Mouse (Mus musculus): Measurements from ENCODE around the gene Lcp1. TPM values are rescaled to one million over a fixed set of nuclear protein-coding genes. Genes with fewer than 3 reads are reported as not detected.

Gene Lcp1
- 100 to 1,000 TPM; 771 to 861 TPM for total RNA-seq (2023)

GRCm38 (mm10) chr14:75130501-75131318, at the start of gene Lcp1, which contains the start of gene Lrrc63:
Lcp1 (plus strand) TSS chr14:75131101.
Lrrc63 (minus strand) TSS chr14:75130881.

GRCm38 (mm10) chr14:75242087-75242486, 111.2 kb downstream of the Lcp1 start, which contains the start of gene Cpb2:
Cpb2 (plus strand) TSS chr14:75242287.

Other genes starting within 250 kb of the Lcp1 start
- gene Lrch1, start 183.2 kb upstream of the Lcp1 start, total RNA-seq (2023), result 10 to 100 TPM; 65.1 to 76.6 TPM
- gene Rubcnl, start 115.1 kb upstream of the Lcp1 start, total RNA-seq (2023), result 10 to 100 TPM; 38.5 to 41.0 TPM
- gene Lrrc63, start 220 bp upstream of the Lcp1 start, total RNA-seq (2023), result under 1 TPM; 0.49 to 0.63 TPM
- not detected for gene Cpb2, start 111.2 kb downstream of the Lcp1 start, total RNA-seq (2023)
- gene Zc3h13, start 153.3 kb downstream of the Lcp1 start, total RNA-seq (2023), result 10 to 100 TPM; 35.0 to 39.7 TPM